Mouse (Mus musculus) neutrophil, adult 83 days (primary cell): ENCODE data around the gene Mgat4e. TPM values are rescaled to one million over a fixed set of nuclear protein-coding genes. Genes with fewer than 3 reads are reported as not detected.

Experiments
- total RNA-seq, 2 experiments: library from RNA; stranded (reverse); gene quantifications; one replicate each; pipeline ENCODE4 v1.2.4; 2023

The Mgat4e gene
- total RNA-seq: not detected

DNA sequence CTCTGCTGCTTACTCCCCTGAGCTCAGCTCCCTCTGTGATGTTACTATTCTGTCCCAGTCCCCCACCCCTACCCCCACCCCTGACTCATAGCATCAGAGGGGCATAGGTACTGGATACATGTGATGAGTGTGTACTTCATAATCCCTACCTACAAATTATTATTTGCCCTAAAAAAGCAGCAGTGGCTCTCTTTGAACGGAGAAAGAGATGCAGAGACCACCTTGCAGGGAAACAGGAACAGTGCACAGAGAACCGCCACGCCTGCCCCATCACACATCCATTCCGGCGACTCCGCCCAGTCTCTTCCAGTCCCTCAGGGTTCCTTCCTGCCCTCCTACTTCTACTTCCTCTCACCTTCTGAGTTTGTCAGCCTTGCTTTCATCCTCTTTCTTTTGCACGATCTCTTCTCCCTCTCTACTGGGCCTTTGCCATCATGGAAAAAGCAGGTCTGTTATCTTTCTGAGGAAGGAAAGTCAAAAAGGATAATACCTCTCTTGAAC is at the start of gene Mgat4e:
Gene Mgat4e, minus strand, starts transcription at position 51 of the 501 bp plus-strand sequence.

DNA sequence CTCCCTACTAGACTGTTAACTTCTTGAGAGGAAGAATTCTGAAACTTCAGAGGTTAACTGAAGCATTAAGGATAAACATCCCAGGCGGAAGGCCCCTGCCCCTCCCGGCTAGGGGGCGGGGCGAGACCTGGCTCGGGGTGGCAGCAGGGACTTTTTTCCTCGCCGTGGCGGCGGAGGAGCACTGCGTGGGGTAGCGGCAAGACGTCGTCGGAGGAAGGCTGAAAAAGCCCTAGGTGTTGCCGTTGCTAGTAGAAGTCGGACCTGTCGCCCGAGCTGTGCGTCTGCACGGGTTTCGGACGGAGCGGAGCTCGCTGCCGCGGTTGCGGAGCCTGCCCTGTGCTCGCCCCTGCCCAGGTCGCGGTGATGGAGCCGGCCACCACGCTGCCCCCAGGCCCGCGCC is 10.5 kb upstream of the Mgat4e start, which contains the start of gene Kdm5b:
Gene Kdm5b, plus strand, starts transcription at position 196 of the 400 bp plus-strand sequence.

DNA sequence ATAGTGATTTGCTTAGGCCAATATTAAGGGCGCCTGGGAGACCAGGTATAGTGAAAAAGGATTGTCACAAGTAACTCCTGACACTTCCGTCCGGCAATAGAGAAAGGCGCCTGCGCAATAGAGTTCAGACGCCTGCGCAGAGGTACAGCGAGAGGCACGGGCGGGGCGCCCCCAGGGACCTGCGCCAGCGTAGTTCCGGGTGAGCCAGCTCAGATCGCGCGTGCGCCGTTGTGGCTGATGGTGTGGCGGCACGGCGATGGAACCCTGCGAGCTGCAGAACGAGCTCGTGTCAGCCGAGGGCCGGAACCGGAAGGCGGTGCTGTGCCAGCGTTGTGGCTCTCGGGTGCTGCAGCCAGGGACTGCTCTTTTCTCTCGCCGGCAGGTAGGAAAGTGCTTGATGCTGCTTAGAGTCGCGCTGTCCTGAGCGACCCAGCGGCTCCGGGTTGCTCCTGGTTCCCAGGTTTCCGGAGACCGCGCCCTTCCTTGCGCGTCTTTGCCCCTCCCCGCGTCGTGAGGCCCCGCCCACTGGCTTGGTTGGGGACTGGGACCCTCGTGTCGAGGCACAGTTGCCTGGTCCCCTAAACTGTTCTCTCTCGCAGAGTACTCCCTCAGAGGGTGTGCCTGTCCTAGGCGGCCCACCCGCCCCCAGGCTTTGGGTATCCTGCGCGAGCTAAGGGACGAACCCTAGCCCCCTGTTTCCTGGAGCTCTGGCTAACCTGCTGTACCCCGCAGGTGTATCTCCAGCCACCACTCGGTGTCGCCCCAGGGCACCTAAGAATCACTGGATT is 54.9 kb downstream of the Mgat4e start, which contains the start of gene Rabif:
Gene Rabif, plus strand, starts transcription at position 221 of the 788 bp plus-strand sequence.

Other genes with a start within 250 kb of the Mgat4e start
- gene Ppfia4, start 216.8 kb downstream of the Mgat4e start, total RNA-seq: 10 to 100 TPM; 11.4 to 11.9 TPM
- gene Tmem183a, start 187.7 kb downstream of the Mgat4e start, total RNA-seq: 10 to 100 TPM; 43.2 to 64.0 TPM
- gene 4933406M09Rik, start 163.7 kb downstream of the Mgat4e start, total RNA-seq: not detected
- gene Cyb5r1, start 144.1 kb downstream of the Mgat4e start, total RNA-seq: 10 to 100 TPM; 51.7 to 56.4 TPM
- gene Adipor1, start 134.3 kb downstream of the Mgat4e start, total RNA-seq: 100 to 1,000 TPM; 258 to 272 TPM
- gene Klhl12, start 94.2 kb downstream of the Mgat4e start, total RNA-seq: 10 to 100 TPM; 25.9 to 26.4 TPM
- gene Rabif, start 55.0 kb downstream of the Mgat4e start, total RNA-seq: 10 to 100 TPM; 17.7 to 20.5 TPM
- 10 to 100 TPM; 38.5 to 48.1 TPM for gene Kdm5b, start 10.5 kb upstream of the Mgat4e start, total RNA-seq
- gene Syt2, start 97.0 kb upstream of the Mgat4e start, total RNA-seq: under 1 TPM in 1 of 2 experiments, not detected in 1; 0.11 TPM